Mouse (Mus musculus) adrenal gland, postnatal 14 days (tissue): ENCODE results near the gene Tbc1d8. TPM values are rescaled to one million over a fixed set of nuclear protein-coding genes. Genes with fewer than 3 reads are reported as not detected.

Source experiments
- DNase-seq: peaks from one replicate; pipeline ENCODE4 v3.0.0; 2021; ENCODE audit warnings: mixed read lengths
- total RNA-seq: library from RNA; stranded (reverse); gene quantifications from 2 replicates; pipeline ENCODE4 v1.2.3, GENCODE M21; 2021

Gene Tbc1d8
- total RNA-seq, 1 experiment from 2014 or later: 9.3 TPM

DNA sequence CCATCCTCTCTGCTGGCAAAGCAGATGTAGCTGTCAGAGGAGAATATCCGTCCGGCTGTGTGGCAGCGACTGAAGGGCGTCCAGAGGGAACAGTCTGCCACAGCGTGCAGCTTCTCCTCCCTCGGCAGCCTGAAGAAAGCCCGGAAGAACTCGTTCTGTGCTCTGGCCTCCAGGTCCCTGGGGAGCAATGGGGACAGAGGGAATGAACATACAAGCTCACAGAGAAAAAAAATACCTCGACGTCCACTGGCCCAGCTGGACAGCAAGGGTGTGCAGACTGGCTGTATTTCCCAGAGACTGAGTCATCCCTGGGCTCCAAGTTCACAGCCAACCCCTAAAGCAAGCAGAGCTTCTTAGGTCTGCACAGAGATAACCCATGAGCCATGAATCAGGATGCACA, 84.5 kb downstream of the Tbc1d8 start:
- peak; percentile 56 for DNase-seq

- DNase-seq: no peak
Measured at GRCm38 (mm10) chr1:39393217-39393867, 85.2 kb downstream of the Tbc1d8 start.

DNA sequence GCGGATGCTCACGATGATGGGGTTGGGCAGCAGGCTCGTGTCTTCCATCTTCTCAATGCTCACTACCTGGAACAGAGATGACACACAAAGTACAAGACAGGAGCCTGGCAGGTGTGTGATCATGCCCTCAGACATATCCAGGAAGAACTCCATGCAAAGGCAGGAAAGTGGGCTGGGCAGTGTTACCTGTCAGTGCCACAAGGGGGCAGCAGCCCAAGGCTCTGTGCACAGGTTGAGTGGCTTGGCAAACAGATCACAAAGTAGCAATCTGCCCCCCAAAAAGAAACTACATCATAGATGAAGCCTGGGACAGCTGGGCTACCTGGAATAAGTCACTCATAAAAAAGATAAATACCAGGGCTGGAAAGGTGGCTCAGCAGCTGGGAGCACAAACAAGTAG, 86.4 kb downstream of the Tbc1d8 start:
- DNase-seq: peak; percentile 86

DNA sequence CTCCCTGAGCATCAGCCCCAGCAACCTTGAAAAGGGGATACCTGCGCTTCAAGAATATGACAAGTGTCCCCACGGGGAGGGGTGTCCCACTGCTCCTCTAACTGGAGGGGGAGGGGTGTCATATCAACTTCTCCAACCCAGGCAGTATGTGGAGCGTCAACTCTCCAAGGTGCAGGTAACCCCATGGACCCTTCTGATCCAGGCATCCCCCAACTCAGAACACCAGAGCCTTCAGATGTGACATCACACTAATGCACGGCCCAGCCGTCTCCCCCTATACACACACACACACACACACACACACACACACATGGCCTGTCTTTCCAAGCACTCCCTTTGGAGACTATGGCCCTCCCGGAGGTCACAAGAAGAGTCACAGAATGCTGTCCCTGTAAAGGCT, 86.9 kb downstream of the Tbc1d8 start:
- no peak for DNase-seq

GRCm38 (mm10) chr1:39389338-39389737, 89.2 kb downstream of the Tbc1d8 start:
- DNase-seq: no peak

- no peak for DNase-seq
Measured at GRCm38 (mm10) chr1:39388163-39388562, 90.4 kb downstream of the Tbc1d8 start.

GRCm38 (mm10) chr1:39387497-39387896, 91.1 kb downstream of the Tbc1d8 start:
- no peak for DNase-seq

- no peak for DNase-seq
Measured at GRCm38 (mm10) chr1:39386456-39386855, 92.1 kb downstream of the Tbc1d8 start.

DNA sequence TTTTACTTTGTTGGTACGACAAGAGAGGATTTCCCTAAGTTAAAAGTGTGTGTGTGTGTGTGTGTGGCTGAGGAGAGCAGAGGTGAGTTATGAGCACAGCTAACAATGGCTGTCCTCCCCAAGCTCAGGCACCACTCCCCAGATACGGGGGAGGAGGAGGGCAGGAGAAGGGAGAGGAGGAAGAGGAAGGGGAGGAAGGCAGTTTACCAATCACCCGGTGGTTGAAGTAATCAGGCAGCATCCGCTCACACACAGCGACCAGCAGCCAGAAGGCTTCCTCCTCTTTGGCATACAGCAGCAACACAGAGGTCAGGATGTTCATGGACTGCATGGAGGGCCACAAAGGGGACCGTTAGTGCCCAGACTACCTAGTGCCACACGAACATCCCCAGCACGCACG, 93.6 kb downstream of the Tbc1d8 start:
- no peak for DNase-seq

GRCm38 (mm10) chr1:39381017-39381416, 97.5 kb downstream of the Tbc1d8 start:
- DNase-seq: no peak

DNA sequence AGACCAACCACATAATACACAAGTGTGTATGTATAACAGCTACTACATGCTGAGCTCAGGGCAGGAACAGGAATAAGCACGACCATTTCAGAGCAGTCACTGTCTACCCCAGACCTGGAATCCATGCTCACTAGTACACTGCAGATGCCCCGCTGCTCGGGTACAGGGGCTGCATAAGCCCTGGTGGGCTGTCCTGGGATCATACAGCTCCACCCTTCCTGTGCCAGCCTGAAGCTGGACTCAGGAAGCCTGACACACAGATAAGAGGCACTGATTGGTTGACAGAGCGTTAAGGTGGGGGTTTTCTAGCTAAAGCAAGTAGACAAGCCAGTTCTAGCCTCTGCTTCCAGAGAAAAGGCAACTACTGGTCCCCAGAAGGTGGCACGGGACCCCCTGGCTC, 99.5 kb downstream of the Tbc1d8 start:
- no peak for DNase-seq

GRCm38 (mm10) chr1:39378540-39378939, 100.0 kb downstream of the Tbc1d8 start:
- DNase-seq: no peak

- DNase-seq: no peak
Measured at GRCm38 (mm10) chr1:39376726-39377240, 101.8 kb downstream of the Tbc1d8 start.

DNA sequence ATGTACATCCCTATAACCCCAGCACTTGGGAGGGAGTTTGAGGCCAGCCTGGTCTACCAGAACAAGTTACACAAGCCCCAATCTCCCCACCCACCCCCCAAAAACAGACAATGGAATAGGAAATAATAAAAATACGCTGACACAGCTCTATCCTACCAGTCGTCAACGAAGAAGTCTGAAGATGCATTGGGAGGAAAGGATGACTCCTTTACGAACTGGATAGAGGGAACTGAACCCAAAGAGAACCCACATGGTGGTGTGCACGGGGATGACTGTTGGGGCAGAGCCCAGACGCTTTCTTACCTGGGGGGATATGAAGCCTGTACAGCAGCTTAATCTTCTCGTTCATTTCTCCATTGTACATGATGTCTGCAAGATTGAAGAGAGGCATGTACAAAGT, 102.4 kb downstream of the Tbc1d8 start:
- no peak for DNase-seq

DNA sequence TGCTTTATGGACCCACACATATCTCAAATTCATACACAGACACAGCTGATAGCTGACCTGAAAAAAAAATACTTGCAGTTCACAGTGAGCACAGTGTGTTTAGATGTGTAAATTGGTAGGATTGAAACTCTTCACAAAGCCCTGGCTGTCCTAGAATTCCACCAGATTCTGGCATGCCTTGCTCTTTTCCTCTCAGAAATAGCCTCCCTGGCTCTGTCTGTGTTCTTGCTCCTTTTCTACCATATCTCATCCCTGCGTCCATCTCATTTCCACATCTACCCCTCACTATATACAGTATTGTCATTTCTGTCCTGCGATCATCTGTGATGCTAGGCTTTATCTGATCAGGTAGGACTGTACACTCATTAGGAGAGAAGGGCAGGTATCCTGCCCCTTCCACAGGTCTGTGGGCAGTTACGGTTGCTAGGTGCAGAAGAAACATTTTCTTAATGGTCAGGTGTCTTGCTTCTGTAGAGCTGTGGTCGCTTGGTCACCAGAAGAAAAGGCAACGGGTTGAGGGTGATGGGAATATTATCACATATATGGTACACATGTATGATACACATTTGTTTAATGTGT, 104.2 kb downstream of the Tbc1d8 start:
- DNase-seq: no peak

- no peak for DNase-seq
Measured at GRCm38 (mm10) chr1:39373378-39373777, 105.2 kb downstream of the Tbc1d8 start.

GRCm38 (mm10) chr1:39372220-39372843, 106.2 kb downstream of the Tbc1d8 start:
- no peak for DNase-seq

DNA sequence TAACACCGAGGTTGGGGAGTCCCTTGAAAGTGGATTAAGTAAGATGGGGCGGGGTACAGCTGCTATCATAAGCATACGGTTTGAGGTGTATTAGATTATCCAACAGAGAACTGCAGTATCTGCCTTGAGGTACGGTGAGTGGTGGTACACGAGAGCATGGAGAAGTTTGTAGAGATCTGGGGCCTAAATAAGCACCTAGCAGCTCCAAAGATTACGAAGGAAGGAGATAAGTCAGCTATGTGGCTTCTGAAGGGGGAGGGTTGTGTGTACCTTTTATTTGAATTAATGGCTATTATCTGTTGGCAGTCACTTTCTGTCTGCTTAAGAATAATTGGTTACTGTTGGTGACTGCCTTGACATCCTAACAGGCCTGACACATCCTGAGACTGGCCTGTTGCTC, 108.1 kb downstream of the Tbc1d8 start:
- no peak for DNase-seq

- DNase-seq: peak; percentile 52
Measured at GRCm38 (mm10) chr1:39368267-39368841, 110.2 kb downstream of the Tbc1d8 start.

DNA sequence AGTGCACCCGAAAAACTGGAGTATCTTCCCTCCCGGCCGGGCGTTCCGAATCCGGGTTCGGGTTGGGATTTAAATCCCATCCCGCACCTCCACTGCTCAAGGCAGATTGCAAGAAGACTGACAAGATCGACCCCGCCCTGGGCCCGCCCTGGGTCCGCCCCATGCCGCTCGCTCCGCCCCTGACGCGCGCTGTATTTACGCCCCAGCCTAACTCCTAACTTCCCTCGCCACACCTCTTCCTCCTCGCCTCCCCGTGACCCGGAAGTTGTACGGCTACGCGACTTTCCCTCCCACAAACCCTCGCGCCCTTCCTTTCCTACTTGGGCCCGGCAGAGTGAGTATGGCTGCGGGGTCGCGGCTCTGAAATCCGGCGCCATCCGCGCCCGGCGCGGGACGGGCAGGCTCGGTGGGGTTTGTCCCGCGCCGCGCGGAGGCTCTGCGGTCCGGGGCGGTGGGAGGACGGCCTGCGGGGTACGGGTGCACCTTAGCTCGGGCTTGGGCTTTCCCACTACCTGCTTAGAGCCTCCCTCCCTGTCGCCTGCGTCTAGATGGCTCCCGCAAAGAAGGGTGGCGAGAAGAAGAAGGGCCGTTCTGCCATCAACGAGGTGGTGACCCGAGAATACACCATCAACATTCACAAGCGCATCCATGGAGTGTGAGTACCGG, 110.8 kb downstream of the Tbc1d8 start, which contains the start of gene Rpl31:
Gene Rpl31 (plus strand): TSS at position 242 of the 666 bp plus-strand sequence.
- peak; percentile 99 for DNase-seq

DNA sequence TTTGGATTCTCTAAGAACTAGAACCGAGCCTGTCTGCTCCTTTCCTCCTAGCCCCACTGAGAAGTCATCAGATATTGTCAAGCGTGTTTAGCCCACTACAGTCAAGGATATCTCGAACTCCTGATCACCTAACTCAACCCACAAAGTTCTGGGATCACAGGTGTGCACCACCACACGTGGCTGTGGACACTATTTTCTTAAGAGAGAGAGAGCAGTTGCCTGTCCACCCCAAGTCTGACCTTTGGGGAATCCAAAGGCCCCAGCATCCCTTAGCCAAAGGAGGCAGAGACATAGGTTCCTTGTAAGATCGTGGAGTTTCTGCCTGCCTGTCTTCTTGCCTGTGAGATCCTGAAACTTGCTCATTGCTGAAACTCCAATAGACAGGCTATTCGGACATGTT, 111.5 kb downstream of the Tbc1d8 start:
- no peak for DNase-seq

GRCm38 (mm10) chr1:39365562-39365961, 113.0 kb downstream of the Tbc1d8 start:
- no peak for DNase-seq

GRCm38 (mm10) chr1:39362515-39362893, 116.1 kb downstream of the Tbc1d8 start:
- DNase-seq: no peak
